Mouse (Mus musculus) megakaryocyte progenitor cell, adult 5-6 weeks (primary cell): ENCODE data around the gene Lrrc34. TPM values are rescaled to one million over a fixed set of nuclear protein-coding genes. Genes with fewer than 3 reads are reported as not detected.

Experiments
- ATAC-seq: replicated peaks from 2 replicates; pipeline ENCODE4 v1.8.0; 2016; ENCODE audit warnings: mild to moderate bottlenecking, moderate TSS enrichment, inconsistent platforms; ENCODE audit not compliant: poor library complexity
- total RNA-seq, 2 experiments: library from RNA; stranded (forward) in 1 of 2; stranded (reverse) in 1 of 2; fragments of 157-497, 149-512 nt in 1 of 2; fragments of 200-1000 nt in 1 of 2; gene quantifications; 2 replicates each; pipeline versions ENCODE4 v1.2.3 to v1.2.4; 2015 to 2017

Gene Lrrc34
- total RNA-seq (2015): not detected in 2 replicates
- total RNA-seq (2017): not detected in 2 replicates

- peak; percentile 95 for ATAC-seq
These were observed at the start of gene Lrrc34 for GRCm38 (mm10) chr3:30647440-30648090. Lrrc34 (minus strand) TSS chr3:30647869.

- peak; percentile 80 for ATAC-seq
These were observed 48.7 kb upstream of the Lrrc34 start for GRCm38 (mm10) chr3:30696346-30696745.

- ATAC-seq: no peak
These were observed 48.0 kb upstream of the Lrrc34 start for GRCm38 (mm10) chr3:30695661-30696060.

DNA sequence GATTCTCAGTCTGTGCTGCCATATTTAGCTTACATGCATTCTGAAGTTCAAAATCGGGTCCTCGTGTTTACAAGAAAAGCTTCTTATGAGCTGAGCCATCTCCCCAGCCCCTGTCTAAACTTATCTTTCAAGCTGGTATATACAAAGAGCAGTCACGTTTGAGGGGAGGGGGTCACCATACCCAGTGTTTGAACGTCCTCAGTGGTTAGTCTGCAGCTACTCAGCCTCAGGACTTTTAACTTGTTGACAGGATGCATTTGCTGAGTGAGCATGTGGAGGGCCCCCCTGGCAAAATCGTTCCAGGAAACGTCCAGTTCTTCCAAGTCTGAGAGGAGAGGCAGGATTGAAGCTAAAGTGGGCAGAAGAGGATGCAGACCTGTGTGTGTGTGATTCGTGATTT lies 43.3 kb upstream of the Lrrc34 start:
- ATAC-seq: no peak

DNA sequence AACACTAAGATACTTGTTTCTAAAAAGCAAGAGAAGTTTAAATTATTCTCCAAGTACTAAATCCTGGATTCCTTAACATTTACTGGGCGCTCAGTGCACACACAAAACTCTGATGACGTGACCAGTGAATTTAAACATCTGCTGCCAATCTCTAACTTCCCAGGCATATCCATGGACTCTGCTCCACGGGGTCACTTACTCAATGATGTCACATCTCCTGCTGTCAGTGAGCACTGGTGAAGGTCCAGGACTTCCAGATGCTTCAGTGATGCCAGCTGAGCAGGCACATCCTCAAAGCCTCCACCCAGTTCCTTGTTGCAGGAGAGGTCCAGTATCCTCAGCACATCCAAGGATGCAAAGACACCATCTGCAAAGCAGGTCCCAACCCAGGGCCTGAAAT lies 39.5 kb upstream of the Lrrc34 start:
- ATAC-seq: no peak

GRCm38 (mm10) chr3:30683190-30683589 lies 35.5 kb upstream of the Lrrc34 start:
- ATAC-seq: peak; percentile 83

DNA sequence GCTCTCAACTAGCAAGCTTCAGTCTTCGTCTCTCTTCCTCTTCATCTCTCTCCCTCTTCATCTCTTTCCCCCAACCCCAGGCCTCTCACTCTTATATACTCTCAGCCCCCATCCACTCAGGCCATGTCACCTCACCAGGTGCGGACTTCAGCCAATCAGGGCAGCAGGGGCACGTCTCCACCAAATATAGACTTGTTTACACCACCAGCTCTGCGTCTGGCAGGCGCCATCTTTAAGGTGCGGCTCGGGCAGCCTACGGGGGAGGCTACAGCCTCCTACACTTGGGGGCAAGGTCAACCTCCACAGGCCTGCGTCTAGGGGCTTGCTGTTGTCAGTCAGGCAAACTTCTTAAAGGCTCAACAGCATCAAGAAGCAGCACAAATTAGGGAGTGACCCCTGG lies 10.8 kb upstream of the Lrrc34 start:
- ATAC-seq: no peak

DNA sequence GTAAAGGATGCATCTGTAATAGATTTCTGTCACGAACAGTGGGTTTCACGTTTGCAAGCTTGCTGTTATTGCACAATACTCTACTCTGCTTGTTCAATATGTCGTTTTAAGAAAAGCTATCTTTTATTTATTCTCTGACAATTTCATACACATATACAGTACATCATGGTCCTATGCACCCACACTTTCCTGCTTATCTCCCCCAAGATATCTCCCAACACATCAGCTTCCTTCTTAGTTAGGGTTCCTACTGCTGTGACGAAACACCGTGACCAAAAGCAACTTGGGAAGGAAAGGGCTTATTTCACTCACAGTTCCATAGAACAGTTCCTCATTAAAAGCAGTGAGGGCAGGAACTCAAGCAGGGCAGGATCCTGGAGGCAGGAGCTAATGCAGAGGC lies 8.3 kb upstream of the Lrrc34 start:
- ATAC-seq: peak; percentile 50

DNA sequence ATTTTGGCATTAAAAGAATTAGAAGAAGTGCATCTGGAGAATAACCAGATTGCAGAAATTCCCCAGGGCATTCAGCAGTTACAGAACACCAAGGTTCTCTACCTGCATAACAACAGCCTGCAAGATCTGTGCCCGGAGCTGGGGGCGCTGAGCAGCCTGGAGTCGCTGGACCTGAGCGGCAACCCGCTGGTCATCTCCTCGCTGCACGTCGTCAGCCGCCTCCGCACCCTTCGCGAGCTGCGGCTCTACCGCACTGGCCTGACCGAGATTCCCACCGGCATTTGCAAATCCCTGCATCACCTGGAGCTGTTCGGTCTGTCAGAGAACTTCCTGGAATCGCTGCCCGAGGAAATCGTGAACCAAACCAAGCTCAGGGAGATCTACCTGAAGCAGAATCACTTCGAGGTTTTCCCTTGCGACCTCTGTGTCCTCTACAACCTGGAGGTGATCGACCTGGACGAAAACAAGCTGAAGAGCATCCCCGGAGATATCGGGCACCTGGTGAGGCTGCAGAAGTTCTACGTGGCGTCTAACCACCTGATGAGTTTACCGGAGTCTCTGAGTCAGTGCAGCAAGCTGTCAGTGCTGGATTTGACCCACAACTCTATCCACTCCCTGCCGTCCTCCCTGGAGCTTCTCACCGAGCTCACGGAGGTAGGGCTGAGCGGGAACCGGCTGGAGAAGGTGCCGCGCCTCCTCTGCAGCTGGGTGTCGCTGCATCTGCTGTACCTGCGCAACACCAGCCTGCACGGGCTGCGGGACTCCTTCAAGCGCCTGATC lies 2.6 kb upstream of the Lrrc34 start:
- ATAC-seq: peak; percentile 43

DNA sequence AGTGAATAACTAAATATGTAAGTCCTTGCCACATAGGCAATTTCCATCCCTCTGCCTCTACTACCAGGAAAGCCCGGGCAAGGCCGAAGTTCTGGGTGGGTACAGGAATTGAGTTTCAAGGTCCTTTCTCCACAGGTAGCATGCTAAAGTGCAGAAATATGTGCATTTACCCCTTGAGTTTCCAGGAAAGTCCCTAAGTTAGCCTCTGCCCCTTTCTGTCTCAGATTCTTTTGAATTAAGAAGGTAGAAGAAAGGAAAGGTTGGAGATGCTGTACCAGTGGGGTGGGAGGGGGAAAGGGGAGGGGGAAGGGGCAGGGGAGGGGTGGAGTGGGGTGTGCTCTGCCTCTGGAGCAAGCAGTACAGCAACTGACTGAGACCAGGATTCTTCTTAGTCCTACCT lies 797 bp upstream of the Lrrc34 start:
- no peak for ATAC-seq

DNA sequence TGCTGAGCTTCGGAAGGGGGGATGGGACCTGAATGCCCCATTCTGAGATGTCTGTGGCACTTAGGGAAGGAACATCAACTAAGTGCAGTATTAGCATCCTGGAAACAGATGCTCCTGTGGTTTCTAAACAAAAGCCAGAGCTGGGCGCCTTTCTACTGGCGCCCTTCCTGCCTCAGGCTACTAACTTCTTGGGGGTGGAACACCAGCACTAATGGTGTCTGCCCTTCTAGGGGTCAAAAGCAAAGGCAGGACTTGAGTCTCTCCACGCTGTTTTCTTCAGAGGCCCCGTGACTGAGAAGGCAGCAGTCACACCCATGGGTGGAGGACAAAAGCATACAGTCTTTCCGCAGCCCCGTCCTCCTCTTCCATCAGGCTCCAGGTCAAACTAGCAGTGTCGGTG lies 908 bp downstream of the Lrrc34 start:
- ATAC-seq: no peak

GRCm38 (mm10) chr3:30644207-30644606 lies 3.5 kb downstream of the Lrrc34 start, which contains the start of gene Lrriq4:
Lrriq4 (plus strand) TSS chr3:30644507.
- ATAC-seq: no peak

- no peak for ATAC-seq
These were observed 12.0 kb downstream of the Lrrc34 start for GRCm38 (mm10) chr3:30635629-30636028.

- ATAC-seq: peak; percentile 57
These were observed 14.0 kb downstream of the Lrrc34 start for GRCm38 (mm10) chr3:30633681-30634080.

- ATAC-seq: peak; percentile 65
These were observed 27.5 kb downstream of the Lrrc34 start for GRCm38 (mm10) chr3:30620132-30620531.

- no peak for ATAC-seq
These were observed 36.7 kb downstream of the Lrrc34 start for GRCm38 (mm10) chr3:30610930-30611329.

- ATAC-seq: no peak
These were observed 38.7 kb downstream of the Lrrc34 start for GRCm38 (mm10) chr3:30608999-30609398.

DNA sequence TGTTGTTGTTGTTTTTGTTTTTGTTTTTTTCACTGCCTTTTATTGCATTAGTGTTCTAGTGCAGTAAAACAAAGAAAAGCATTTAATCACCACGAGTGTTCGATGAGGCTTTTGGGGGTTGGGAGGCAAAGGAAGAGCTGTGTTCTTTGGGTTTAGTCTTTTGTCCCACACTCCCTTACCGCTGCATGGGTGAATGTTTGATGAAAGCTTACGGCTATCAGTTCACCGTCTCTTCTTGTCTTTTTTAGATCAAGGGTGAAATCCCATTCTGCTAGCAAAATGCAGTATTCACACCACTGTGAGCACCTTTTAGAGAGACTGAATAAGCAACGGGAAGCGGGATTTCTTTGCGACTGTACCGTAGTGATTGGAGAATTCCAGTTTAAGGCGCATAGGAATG lies 44.4 kb downstream of the Lrrc34 start:
- ATAC-seq: no peak

- ATAC-seq: peak; percentile 59
These were observed 45.0 kb downstream of the Lrrc34 start for GRCm38 (mm10) chr3:30602740-30603098.

DNA sequence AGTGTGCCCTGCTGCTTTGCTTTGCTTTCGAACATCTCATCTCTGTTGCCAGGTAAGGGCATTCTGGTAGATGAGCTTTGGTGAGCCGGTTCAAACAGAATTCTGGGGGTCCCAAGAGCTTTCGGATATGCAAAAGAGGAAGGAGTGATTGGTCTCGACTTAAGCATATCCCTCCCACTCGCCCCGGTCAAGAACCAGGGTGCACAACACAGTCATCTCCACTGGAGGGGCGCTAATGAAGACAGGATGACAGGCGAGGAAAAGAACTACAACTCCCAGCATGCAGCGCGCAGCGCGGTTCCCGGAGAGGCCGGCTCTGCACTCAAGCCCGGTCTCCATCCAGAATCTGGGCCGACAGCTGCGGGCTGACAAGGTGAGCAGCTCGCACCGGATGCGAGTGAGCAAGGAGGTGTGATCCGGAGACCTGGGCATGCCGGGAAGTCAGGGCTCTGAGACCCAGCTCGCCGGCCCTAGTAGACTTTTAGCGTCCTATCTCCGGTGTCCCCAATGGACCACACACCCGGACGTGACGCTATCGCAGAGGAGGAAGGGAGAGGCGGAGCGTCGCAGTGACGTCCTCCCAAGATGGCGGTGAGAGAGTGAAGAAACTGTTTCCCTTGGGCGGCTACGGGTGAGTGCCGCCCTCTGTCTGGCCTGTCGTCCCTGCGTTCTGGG lies 45.5 kb downstream of the Lrrc34 start, which contains the start of gene Mynn:
Mynn (plus strand) TSS at position 1 of the 675 bp plus-strand sequence.
- peak; percentile 79 for ATAC-seq

DNA sequence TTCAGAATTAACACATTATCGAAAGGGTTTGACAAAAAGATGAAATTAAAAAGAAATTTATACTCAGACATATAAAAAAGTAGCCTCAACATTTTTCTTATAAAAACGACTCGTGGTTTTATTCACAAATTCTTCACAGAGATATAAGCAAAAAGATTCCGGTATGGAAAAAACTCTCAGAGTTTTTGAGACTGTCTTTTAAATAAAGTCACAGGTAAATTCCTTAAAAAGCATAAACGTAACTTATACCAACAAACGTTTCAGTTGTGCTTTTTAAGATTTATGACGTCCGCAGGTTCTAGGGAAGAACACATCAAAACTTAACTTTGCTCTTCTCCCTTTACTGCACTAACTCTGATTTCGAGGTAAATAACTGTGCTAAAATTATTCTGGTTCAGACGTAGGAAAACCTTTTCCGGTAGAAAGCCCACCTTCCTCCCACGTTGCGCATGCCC lies 46.0 kb downstream of the Lrrc34 start:
- no peak for ATAC-seq

- peak; percentile 30 for ATAC-seq
These were observed 46.5 kb downstream of the Lrrc34 start for GRCm38 (mm10) chr3:30601175-30601574.
